Mouse (Mus musculus) stomach, embryonic 14.5 days (tissue): Measurements from ENCODE around the gene Gpx7. TPM values are rescaled to one million over a fixed set of nuclear protein-coding genes. Genes with fewer than 3 reads are reported as not detected.

Source experiments
- polyA plus RNA-seq: library from polyadenylated mRNA; unstranded; fragments of >200 nt; fragmentation: Nextera tagmentation; extraction: Ambion mirVana; gene quantifications from 2 replicates; pipeline ENCODE4 v1.2.1, GENCODE M21; 2014

Gene Gpx7
- polyA plus RNA-seq, 1 experiment from 2014 or later = 65.8 TPM

Other genes starting within 250 kb of the Gpx7 start
- gene Echdc2, start 241.5 kb downstream of the Gpx7 start, polyA plus RNA-seq = 36.0 and 40.5 TPM in 2 replicates
- gene Zyg11a, start 188.9 kb downstream of the Gpx7 start, polyA plus RNA-seq = not detected in 2 replicates
- 15.1 and 18.1 TPM in 2 replicates for gene Zyg11b, start 105.9 kb downstream of the Gpx7 start, polyA plus RNA-seq
- gene Coa7, start 78.8 kb downstream of the Gpx7 start, polyA plus RNA-seq = 46.3 and 48.0 TPM in 2 replicates
- 2.0 and 2.8 TPM in 2 replicates for gene Shisal2a, start 23.6 kb downstream of the Gpx7 start, polyA plus RNA-seq
- gene Tut4, start 52.5 kb upstream of the Gpx7 start, polyA plus RNA-seq = 84.6 and 94.5 TPM in 2 replicates
- 81.2 and 83.8 TPM in 2 replicates for gene Prpf38a, start 172.4 kb upstream of the Gpx7 start, polyA plus RNA-seq
- gene Orc1, start 172.5 kb upstream of the Gpx7 start, polyA plus RNA-seq = 8.2 and 10.8 TPM in 2 replicates
- gene Cc2d1b, start 213.0 kb upstream of the Gpx7 start, polyA plus RNA-seq = 29.2 and 33.6 TPM in 2 replicates